13 mouse cellular contexts compared by ENCODE assay signal in genomic region chr5:140509204-140509603, GRCm38 (mm10). TPM values are rescaled to one million over a fixed set of nuclear protein-coding genes. Genes with fewer than 3 reads are reported as not detected.
A peak's percentile ranks its signal among the peaks of the same experiment; 100 is the strongest.
DNase-seq lines count a peak whose midpoint lies in the region; ATAC-seq and TF ChIP-seq lines count a peak whose summit lies in the region.
"Had no signal": no experiment of that assay in that cellular context is flagged by ENCODE, and none has a peak within 500 bp of the region (broad histone marks: within the 10 kb centered on the region; RNA-seq: fewer than 3 reads in every experiment).

No protein-coding gene starts in this region.

- TF ChIP-seq CTCF in hindbrain, postnatal 0 days (IDR thresholded peaks at IDR 0.05; ENCODE audit: low read depth) = no peak

- H3K4me1 ChIP-seq in hindbrain, embryonic 11.5 days (replicated peaks; ENCODE audit: control insufficient read depth, insufficient read depth, low read length) = peaks cover 9% of the 10 kb centered on the region
- peaks cover 22% of the 10 kb centered on the region for H3K4me1 ChIP-seq in hindbrain, postnatal 0 days (ENCODE audit: insufficient read depth, low read length)
- peaks cover 61% of the 10 kb centered on the region for H3K4me1 ChIP-seq in neural tube, embryonic 12.5 days
- H3K4me1 ChIP-seq in limb, embryonic 10.5 days = peaks cover 70% of the 10 kb centered on the region
- peaks cover 26% of the 10 kb centered on the region for H3K4me1 ChIP-seq in stomach, embryonic 16.5 days (ENCODE audit: control insufficient read depth, insufficient read depth, low read length)

- WGBS in hindbrain, embryonic 11.5 days = 62% methylated on average over 9 of the region's 9 CpGs
- 31% methylated on average over 9 of the region's 9 CpGs for WGBS in hindbrain, postnatal 0 days
- 54% methylated on average over 9 of the region's 9 CpGs for WGBS in neural tube, embryonic 12.5 days
- 52% methylated on average over 9 of the region's 9 CpGs for WGBS in limb, embryonic 10.5 days
- 60% methylated on average over 9 of the region's 9 CpGs for WGBS in stomach, embryonic 16.5 days

- ATAC-seq in hindbrain, embryonic 11.5 days (ENCODE audit: low FRiP score) = no peak
- no peak for ATAC-seq in hindbrain, postnatal 0 days
- ATAC-seq in neural tube, embryonic 12.5 days (ENCODE audit: low FRiP score, low read depth) = no peak
- ATAC-seq in stomach, embryonic 16.5 days (ENCODE audit: insufficient read depth, low FRiP score) = no peak
- ATAC-seq: forebrain, embryonic 15.5 days had no signal

- no peak overlapping the region for H3K4me2 ChIP-seq in hindbrain, embryonic 11.5 days (replicated peaks; ENCODE audit: low read depth, low read length)
- H3K4me2 ChIP-seq in hindbrain, postnatal 0 days (ENCODE audit: low read depth, low read length) = no peak overlapping the region
- H3K4me2 ChIP-seq in neural tube, embryonic 12.5 days (replicated peaks) = 0 out of 2 replicates have a peak overlapping the region, but pooled peaks have one; percentile 9
- H3K4me2 ChIP-seq in stomach, embryonic 16.5 days (ENCODE audit: low read depth, low read length) = peak overlapping the region; percentile 23; the same call in 1 of the 2 replicates

- no peaks in the 10 kb centered on the region for H3K9me3 ChIP-seq in hindbrain, embryonic 11.5 days (ENCODE audit: control insufficient read depth, low read length)
- no peaks in the 10 kb centered on the region for H3K9me3 ChIP-seq in hindbrain, postnatal 0 days (ENCODE audit: low read length)
- no peaks in the 10 kb centered on the region for H3K9me3 ChIP-seq in neural tube, embryonic 12.5 days
- no peaks in the 10 kb centered on the region for H3K9me3 ChIP-seq in limb, embryonic 10.5 days (replicated peaks)
- no peaks in the 10 kb centered on the region for H3K9me3 ChIP-seq in stomach, embryonic 16.5 days (replicated peaks; ENCODE audit: control insufficient read depth, low read length)
- H3K9me3 ChIP-seq: forebrain, embryonic 15.5 days; hindbrain, embryonic 15.5 days had no signal

- no peak overlapping the region for H3K9ac ChIP-seq in hindbrain, embryonic 11.5 days (ENCODE audit: low read depth, low read length)
- no peak overlapping the region for H3K9ac ChIP-seq in hindbrain, postnatal 0 days (replicated peaks; ENCODE audit: low read length)
- H3K9ac ChIP-seq in neural tube, embryonic 12.5 days = 0 out of 2 replicates have a peak overlapping the region, but pooled peaks have one; percentile 18
- 0 out of 2 replicates have a peak overlapping the region, but pooled peaks have one; percentile 19 for H3K9ac ChIP-seq in stomach, embryonic 16.5 days (ENCODE audit: low read length)
- H3K9ac ChIP-seq: forebrain, embryonic 15.5 days; hindbrain, embryonic 15.5 days had no signal

- peak; percentile 33 for DNase-seq in hindbrain, embryonic 11.5 days (ENCODE audit: low spot score)
- no peak for DNase-seq in hindbrain, postnatal 0 days (ENCODE audit: low spot score)
- DNase-seq in neural tube, embryonic 10.5 days (ENCODE audit: extremely low spot score, low spot score) = no peak
- DNase-seq in limb, embryonic 10.5 days (ENCODE audit: low spot score) = no peak
- no peak for DNase-seq in Muller cell, postnatal 12 days (ENCODE audit: inconsistent ontology term)
- no peak for DNase-seq in thymus, adult 18-20 months
- DNase-seq: layer of hippocampus, postnatal 36 days had no signal

- H3K27me3 ChIP-seq in hindbrain, embryonic 11.5 days (ENCODE audit: control insufficient read depth, insufficient read depth, low read length) = no peaks in the 10 kb centered on the region
- no peaks in the 10 kb centered on the region for H3K27me3 ChIP-seq in hindbrain, postnatal 0 days (ENCODE audit: insufficient read depth, low read length)
- H3K27me3 ChIP-seq in neural tube, embryonic 12.5 days (replicated peaks) = no peaks in the 10 kb centered on the region
- no peaks in the 10 kb centered on the region for H3K27me3 ChIP-seq in limb, embryonic 10.5 days (ENCODE audit: low read depth, poor library complexity, severe bottlenecking)
- H3K27me3 ChIP-seq in stomach, embryonic 16.5 days (ENCODE audit: control insufficient read depth, insufficient read depth, low read length) = no peaks in the 10 kb centered on the region
- H3K27me3 ChIP-seq: forebrain, embryonic 15.5 days; hindbrain, embryonic 15.5 days had no signal

- H3K4me3 ChIP-seq in hindbrain, embryonic 11.5 days (ENCODE audit: low read depth, low read length) = no peak overlapping the region
- no peak overlapping the region for H3K4me3 ChIP-seq in hindbrain, postnatal 0 days (ENCODE audit: low read length)
- no peak overlapping the region for H3K4me3 ChIP-seq in neural tube, embryonic 12.5 days
- H3K4me3 ChIP-seq in limb, embryonic 10.5 days = no peak overlapping the region
- H3K4me3 ChIP-seq in stomach, embryonic 16.5 days (replicated peaks; ENCODE audit: low read length) = no peak overlapping the region
- H3K4me3 ChIP-seq: forebrain, embryonic 15.5 days; hindbrain, embryonic 15.5 days had no signal

- H3K27ac ChIP-seq in hindbrain, embryonic 11.5 days (ENCODE audit: low read depth, low read length) = no peak overlapping the region
- no peak overlapping the region for H3K27ac ChIP-seq in hindbrain, postnatal 0 days
- H3K27ac ChIP-seq in neural tube, embryonic 12.5 days = no peak overlapping the region
- peak overlapping the region; percentile 63 for H3K27ac ChIP-seq in limb, embryonic 10.5 days
- peak overlapping the region; percentile 32 for H3K27ac ChIP-seq in stomach, embryonic 16.5 days (ENCODE audit: low read length)
- H3K27ac ChIP-seq: hindbrain, embryonic 15.5 days had no signal

- H3K36me3 ChIP-seq in hindbrain, embryonic 11.5 days (ENCODE audit: control insufficient read depth, insufficient read depth, low read length) = no peaks in the 10 kb centered on the region
- no peaks in the 10 kb centered on the region for H3K36me3 ChIP-seq in hindbrain, postnatal 0 days (ENCODE audit: insufficient read depth, low read length)
- H3K36me3 ChIP-seq in neural tube, embryonic 12.5 days = no peaks in the 10 kb centered on the region
- H3K36me3 ChIP-seq in limb, embryonic 10.5 days = peaks cover 14% of the 10 kb centered on the region
- H3K36me3 ChIP-seq in stomach, embryonic 16.5 days (ENCODE audit: control insufficient read depth, insufficient read depth, low read length) = no peaks in the 10 kb centered on the region
- H3K36me3 ChIP-seq: forebrain, embryonic 15.5 days; hindbrain, embryonic 15.5 days had no signal

RNA-seq across cellular contexts. Expression of gene Chst12, which starts 3.9 kb away (rescaled TPM):
- polyA plus RNA-seq in hindbrain, embryonic 11.5 days (2014; fragmentation: Nextera tagmentation; extraction: Ambion mirVana) = 9.7 and 10.8 TPM in 2 replicates
- 9.8 and 22.7 TPM in 2 replicates for total RNA-seq in hindbrain, postnatal 0 days (2014; rRNA removed)
- 19.1 and 22.0 TPM in 2 replicates for polyA plus RNA-seq in hindbrain, postnatal 0 days (2015; fragmentation: Nextera tagmentation; extraction: Ambion mirVana)
- 17.5 and 19.2 TPM in 2 replicates for polyA plus RNA-seq in neural tube, embryonic 12.5 days (2016; fragmentation: Nextera tagmentation; extraction: Ambion mirVana)
- polyA plus RNA-seq in limb, embryonic 10.5 days (2016; fragmentation: Nextera tagmentation; extraction: Ambion mirVana) = 20.7 and 20.9 TPM in 2 replicates
- polyA plus RNA-seq in stomach, embryonic 16.5 days (2015; fragmentation: Nextera tagmentation; extraction: Ambion mirVana) = 22.6 and 27.4 TPM in 2 replicates

RNA-seq across cellular contexts. Expression of gene Grifin, which starts 55.7 kb away (rescaled TPM):
- polyA plus RNA-seq in hindbrain, embryonic 11.5 days (2014; fragmentation: Nextera tagmentation; extraction: Ambion mirVana) = not detected in 2 replicates
- not detected in 2 replicates for total RNA-seq in hindbrain, postnatal 0 days (2014; rRNA removed)
- polyA plus RNA-seq in hindbrain, postnatal 0 days (2015; fragmentation: Nextera tagmentation; extraction: Ambion mirVana) = 0.25 and 0.32 TPM in 2 replicates
- polyA plus RNA-seq in neural tube, embryonic 12.5 days (2016; fragmentation: Nextera tagmentation; extraction: Ambion mirVana) = not detected in 2 replicates
- polyA plus RNA-seq in limb, embryonic 10.5 days (2016; fragmentation: Nextera tagmentation; extraction: Ambion mirVana) = not detected in 2 replicates
- 0.71 TPM in 1 of 2 replicates, not detected in the other for polyA plus RNA-seq in stomach, embryonic 16.5 days (2015; fragmentation: Nextera tagmentation; extraction: Ambion mirVana)
- total RNA-seq: common myeloid progenitor, adult 5-6 weeks had no signal
- polyA plus RNA-seq: forebrain, embryonic 15.5 days; gonadal fat pad, adult 2 months; hindbrain, embryonic 15.5 days had no signal

Comparison
In these comparisons a context has a peak if more than half of its experiments do, and no peak if none do; other contexts are left out.
1. H3K27ac ChIP-seq: peak in limb, embryonic 10.5 days (single experiment) and stomach, embryonic 16.5 days (single experiment); none in hindbrain, embryonic 11.5 days (single experiment), hindbrain, postnatal 0 days (single experiment) and neural tube, embryonic 12.5 days (single experiment).
2. H3K4me2 ChIP-seq: peak in neural tube, embryonic 12.5 days (single experiment) and stomach, embryonic 16.5 days (single experiment); none in hindbrain, embryonic 11.5 days (single experiment) and hindbrain, postnatal 0 days (single experiment).
3. H3K9ac ChIP-seq: peak in neural tube, embryonic 12.5 days (single experiment) and stomach, embryonic 16.5 days (single experiment); none in hindbrain, embryonic 11.5 days (single experiment) and hindbrain, postnatal 0 days (single experiment).